Mouse (Mus musculus): ENCODE measurements around the gene Tc2n.

- TF ChIP-seq CTCF (IDR thresholded peaks at IDR 0.05) (no peak), EP300 (IDR thresholded peaks at IDR 0.05) (no peak)
Observed at GRCm38 (mm10) chr12:101667502-101667901, 50.8 kb downstream of the Tc2n start.
